In genomic region chr11:115707313-115708208, GRCm38 (mm10) we compare ENCODE assay signal across 8 mouse cellular contexts. TPM values are rescaled to one million over a fixed set of nuclear protein-coding genes. Genes with fewer than 3 reads are reported as not detected.
DNase-seq lines count a peak whose midpoint lies in the region; ATAC-seq lines count a peak whose summit lies in the region.

No protein-coding gene starts in this region.

- peak; percentile 2 for ATAC-seq in activated CD4-positive, CD25-positive, alpha-beta regulatory T cell, adult 4 months
- no peak; the same call in 1 of the 2 replicates for ATAC-seq in heart, embryonic 15.5 days (replicated peaks; ENCODE audit: insufficient number of reproducible peaks, insufficient read depth, low FRiP score, low read depth)

- H3K9ac ChIP-seq in heart, embryonic 15.5 days: peak overlapping the region; percentile 99

- H3K9me3 ChIP-seq in heart, embryonic 10.5 days: no peaks in the 10 kb centered on the region
- H3K9me3 ChIP-seq in heart, embryonic 15.5 days (replicated peaks): no peaks in the 10 kb centered on the region
- no peaks in the 10 kb centered on the region for H3K9me3 ChIP-seq in midbrain, embryonic 10.5 days (replicated peaks)

- DNase-seq in heart, embryonic 10.5 days (ENCODE audit: low spot score): peak; percentile 84
- no peak for DNase-seq in heart, adult 11 months
- peak; percentile 79 for DNase-seq in embryo, embryonic 11 days
- peak; percentile 55 to 73 for DNase-seq in kidney, postnatal 4 days
- peak; percentile 74 for DNase-seq in midbrain, embryonic 10.5 days (ENCODE audit: low spot score)
- peak; percentile 79 for DNase-seq in splenic B cell, adult 2 months (ENCODE audit: low read depth, low spot score)

- H3K27ac ChIP-seq in heart, embryonic 10.5 days: peak overlapping the region; percentile 97
- peak overlapping the region; percentile 94 for H3K27ac ChIP-seq in heart, embryonic 15.5 days
- peak overlapping the region; percentile 96 for H3K27ac ChIP-seq in midbrain, embryonic 10.5 days (replicated peaks)

- under 1% methylated on average over 44 of the region's 44 CpGs for WGBS in heart, embryonic 10.5 days
- under 1% methylated on average over 42 of the region's 44 CpGs for WGBS in heart, embryonic 15.5 days
- WGBS in midbrain, embryonic 10.5 days: under 1% methylated on average over 44 of the region's 44 CpGs

- peak overlapping the region; percentile 99 for H3K4me3 ChIP-seq in heart, embryonic 10.5 days
- peak overlapping the region; percentile 97 for H3K4me3 ChIP-seq in heart, embryonic 15.5 days
- peak overlapping the region; percentile 99 for H3K4me3 ChIP-seq in midbrain, embryonic 10.5 days

- H3K36me3 ChIP-seq in heart, embryonic 10.5 days: 0 out of 2 replicates have a peak, but pooled peaks cover 2% of the 10 kb centered on the region
- no peaks in the 10 kb centered on the region for H3K36me3 ChIP-seq in heart, embryonic 15.5 days
- H3K36me3 ChIP-seq in midbrain, embryonic 10.5 days: no peaks in the 10 kb centered on the region
- no peaks in the 10 kb centered on the region for H3K36me3 ChIP-seq in splenic B cell, adult 2 months (ENCODE audit: control insufficient read depth, insufficient read depth, low read length, poor library complexity, severe bottlenecking)

- H3K27me3 ChIP-seq in heart, embryonic 10.5 days (ENCODE audit: insufficient read depth, poor library complexity, severe bottlenecking): no peaks in the 10 kb centered on the region
- H3K27me3 ChIP-seq in heart, embryonic 15.5 days: no peaks in the 10 kb centered on the region
- H3K27me3 ChIP-seq in midbrain, embryonic 10.5 days (ENCODE audit: low read depth, poor library complexity, severe bottlenecking): no peaks in the 10 kb centered on the region
- no peaks in the 10 kb centered on the region for H3K27me3 ChIP-seq in splenic B cell, adult 2 months (ENCODE audit: control insufficient read depth, insufficient read depth, low read length, poor library complexity, severe bottlenecking)

- H3K4me2 ChIP-seq in heart, embryonic 15.5 days: peak overlapping the region; percentile 87

- H3K4me1 ChIP-seq in heart, embryonic 10.5 days: peaks cover 34% of the 10 kb centered on the region
- H3K4me1 ChIP-seq in heart, embryonic 15.5 days (replicated peaks): peaks cover 33% of the 10 kb centered on the region
- H3K4me1 ChIP-seq in midbrain, embryonic 10.5 days: peaks cover 40% of the 10 kb centered on the region

RNA-seq across cellular contexts. Expression of gene Grb2, which starts 0.8 kb away (rescaled TPM):
- polyA plus RNA-seq in heart, embryonic 10.5 days (2016; fragmentation: Nextera tagmentation; extraction: Ambion mirVana): 78.4 and 107 TPM in 2 replicates
- 10 to 100 TPM; 28.3 to 34.4 TPM for polyA plus RNA-seq in activated CD4-positive, CD25-positive, alpha-beta regulatory T cell, adult 4 months (2017; shearing (Covaris generic))
- polyA plus RNA-seq in heart, embryonic 15.5 days (2015; fragmentation: Nextera tagmentation; extraction: Ambion mirVana): 103 and 104 TPM in 2 replicates
- polyA plus RNA-seq in midbrain, embryonic 10.5 days (2016; fragmentation: Nextera tagmentation; extraction: Ambion mirVana): 81.7 and 88.3 TPM in 2 replicates

RNA-seq across cellular contexts. Expression of gene Tmem94, which starts 57.7 kb away (rescaled TPM):
- polyA plus RNA-seq in heart, embryonic 10.5 days (2016; fragmentation: Nextera tagmentation; extraction: Ambion mirVana): 35.0 and 56.8 TPM in 2 replicates
- 10 to 100 TPM in 1 of 2 experiments, 1 to 10 TPM in 1; 9.2 to 14.6 TPM for polyA plus RNA-seq in activated CD4-positive, CD25-positive, alpha-beta regulatory T cell, adult 4 months (2017; shearing (Covaris generic))
- 36.7 and 38.8 TPM in 2 replicates for polyA plus RNA-seq in heart, embryonic 15.5 days (2015; fragmentation: Nextera tagmentation; extraction: Ambion mirVana)
- polyA plus RNA-seq in midbrain, embryonic 10.5 days (2016; fragmentation: Nextera tagmentation; extraction: Ambion mirVana): 39.6 and 45.2 TPM in 2 replicates
